Mouse (Mus musculus) G1E (cell line): ENCODE measurements around the gene Runx2. TPM values are rescaled to one million over a fixed set of nuclear protein-coding genes. Genes with fewer than 3 reads are reported as not detected.

Experiments
- ATAC-seq: 2 replicates; pipeline ENCODE4 v1.8.0; 2016; ENCODE audit warnings: mild to moderate bottlenecking; ENCODE audit not compliant: insufficient number of reproducible peaks, poor library complexity, low FRiP score, severe bottlenecking; ENCODE audit errors: extremely low read depth
- DNase-seq: peaks from one replicate; pipeline ENCODE4 v3.0.0; 2012; ENCODE audit warnings: low spot score
- H3K27me3 ChIP-seq: 2 replicates; pipeline ENCODE4 v1.6.1; 2012; ENCODE audit warnings: mild to moderate bottlenecking, low read length, inconsistent platforms; ENCODE audit not compliant: insufficient read depth
- H3K36me3 ChIP-seq: replicated peaks from 2 replicates; pipeline ENCODE3; 2012; ENCODE audit warnings: mild to moderate bottlenecking, inconsistent platforms
- H3K4me1 ChIP-seq: 2 replicates; pipeline ENCODE4 v1.6.1; 2012; ENCODE audit warnings: low read depth, low read length, inconsistent platforms, mixed read lengths; ENCODE audit not compliant: insufficient read depth
- H3K4me3 ChIP-seq: 2 replicates; pipeline ENCODE4 v1.5.1; 2012; ENCODE audit warnings: low read depth, mild to moderate bottlenecking, inconsistent platforms, low read length, moderate library complexity, mixed read lengths
- H3K9me3 ChIP-seq: replicated peaks from 2 replicates; pipeline ENCODE4 v1.6.1; 2012; ENCODE audit warnings: inconsistent platforms
- CTCF ChIP-seq: IDR thresholded peaks from 2 replicates; pipeline ENCODE4 v1.5.1; 2012; ENCODE audit warnings: low read depth, low read length, inconsistent platforms, mixed read lengths
- GATA1 ChIP-seq: IDR thresholded peaks from 2 replicates; pipeline ENCODE4 v1.6.1; 2012; ENCODE audit warnings: borderline replicate concordance, low read length, inconsistent platforms, mixed read lengths
- GATA2 ChIP-seq: IDR thresholded peaks from 2 replicates; pipeline ENCODE4 v1.6.1; 2012; ENCODE audit warnings: low read depth, low read length, inconsistent platforms, borderline replicate concordance
- POLR2AphosphoS5 ChIP-seq: IDR thresholded peaks from 2 replicates; pipeline ENCODE4 v1.6.1; 2012; ENCODE audit warnings: low read depth, low read length, inconsistent platforms; ENCODE audit not compliant: insufficient replicate concordance
- TAL1 ChIP-seq: conservative IDR thresholded peaks from 2 replicates; pipeline ENCODE4 v1.6.1; 2012; ENCODE audit warnings: low read depth, low read length, inconsistent platforms, mixed read lengths
- polyA plus RNA-seq: library from polyadenylated mRNA; stranded (reverse); fragments of >175 nt; gene quantifications from 2 replicates; pipeline ENCODE4 v1.2.3, GENCODE M21; 2012
- total RNA-seq, 2 experiments: library from RNA; stranded (forward) in 1 of 2; stranded (reverse) in 1 of 2; fragments of 200-1000 nt in 1 of 2; fragments of >200 nt in 1 of 2; fragmentation: Nextera tagmentation in 1 of 2; gene quantifications; 2 replicates each; pipeline ENCODE4 v1.2.3; 2014 to 2017

Runx2 gene
- total and polyA plus RNA-seq, 3 experiments = 0.05 to 2.0 (median 0.05) TPM

- Histone ChIP-seq H3K9me3 (peaks cover 57% of the 10 kb centered on the region), H3K27me3 (no peaks in the 10 kb centered on the region), H3K36me3 (no peaks in the 10 kb centered on the region), H3K4me1 (no peaks in the 10 kb centered on the region), H3K4me3 (no peak overlapping the region)
- TF ChIP-seq TAL1 = no peak
- no peak for TF ChIP-seq GATA2
- no peak for TF ChIP-seq POLR2AphosphoS5
- no peak for TF ChIP-seq GATA1
- TF ChIP-seq CTCF = no peak
- DNase-seq (no peak), ATAC-seq (no peak)
These were observed 191.3 kb downstream of the Runx2 start for GRCm38 (mm10) chr17:44623271-44623670.

DNA sequence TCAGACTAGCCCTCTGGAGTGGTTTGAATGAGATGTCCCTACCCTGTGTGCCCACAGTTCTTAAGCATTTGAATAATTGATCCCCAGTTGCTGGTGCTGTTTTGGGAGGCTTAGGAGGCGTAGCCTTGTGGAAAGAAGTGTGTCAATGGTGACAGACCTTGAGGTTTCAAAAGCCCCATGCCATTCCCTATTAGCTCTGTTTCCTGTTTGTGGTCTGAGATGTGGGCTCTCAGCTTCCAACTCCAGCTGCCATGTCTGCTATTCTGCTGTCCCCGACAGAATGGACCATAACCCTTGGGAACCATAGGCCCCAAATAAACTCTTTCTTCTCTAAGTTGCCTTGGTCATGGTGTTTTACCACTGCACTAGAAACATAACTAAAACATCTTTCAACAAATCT is 194.1 kb downstream of the Runx2 start:
- no peaks in the 10 kb centered on the region for H3K4me1 ChIP-seq
- DNase-seq (no peak), ATAC-seq (no peak)
- H3K36me3 ChIP-seq = no peaks in the 10 kb centered on the region
- H3K27me3 ChIP-seq = no peaks in the 10 kb centered on the region
- H3K4me3 ChIP-seq = no peak overlapping the region
- peaks cover 51% of the 10 kb centered on the region for H3K9me3 ChIP-seq
- TF ChIP-seq CTCF = no peak
- no peak for TF ChIP-seq GATA2
- TF ChIP-seq POLR2AphosphoS5 = no peak
- TF ChIP-seq TAL1 = no peak
- no peak for TF ChIP-seq GATA1

DNA sequence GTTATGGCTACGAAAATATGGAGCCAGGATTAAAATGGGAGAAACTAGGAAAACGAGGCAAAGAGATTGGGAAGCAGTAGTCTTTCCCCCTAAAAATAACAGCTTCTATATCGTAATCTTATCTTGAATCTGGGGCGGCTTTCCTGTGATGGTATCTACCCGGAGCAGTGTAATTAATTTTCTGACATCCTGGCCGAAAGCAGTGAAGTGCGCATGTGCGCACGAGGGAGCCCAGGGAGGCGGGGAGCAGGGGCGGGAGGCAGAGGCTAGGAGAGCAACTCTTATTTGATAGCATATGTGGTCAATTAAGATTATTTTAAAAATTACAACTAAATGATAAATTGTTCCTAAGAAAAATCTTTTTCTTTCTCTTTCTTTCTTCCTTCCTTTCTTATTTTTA is 195.9 kb downstream of the Runx2 start:
- DNase-seq (no peak), ATAC-seq (no peak)
- no peaks in the 10 kb centered on the region for H3K27me3 ChIP-seq
- H3K36me3 ChIP-seq = no peaks in the 10 kb centered on the region
- H3K4me3 ChIP-seq = no peak overlapping the region
- peaks cover 54% of the 10 kb centered on the region for H3K9me3 ChIP-seq
- TF ChIP-seq TAL1 = no peak
- TF ChIP-seq POLR2AphosphoS5 = no peak
- no peak for TF ChIP-seq GATA1
- H3K4me1 ChIP-seq = no peaks in the 10 kb centered on the region

DNA sequence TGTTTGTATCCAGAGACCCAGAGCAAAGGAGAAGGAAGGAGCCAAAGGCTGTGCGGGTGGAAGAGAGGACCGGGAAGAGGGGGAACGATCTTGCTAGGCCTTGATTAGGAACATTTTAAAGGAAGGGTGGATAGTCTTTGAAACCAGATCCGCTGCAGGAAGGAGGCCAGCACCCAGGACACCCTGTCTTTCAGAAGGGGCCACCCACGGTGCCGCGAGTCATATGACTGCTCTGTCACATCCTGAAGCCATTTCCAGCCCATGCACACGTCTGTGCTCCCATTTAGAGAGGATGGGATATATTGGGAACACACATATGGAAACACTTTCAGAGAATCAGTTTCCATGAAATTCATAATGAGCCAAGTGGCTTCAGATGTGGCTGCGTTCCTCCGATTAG is 196.4 kb downstream of the Runx2 start:
- Histone ChIP-seq H3K27me3 (no peaks in the 10 kb centered on the region), H3K4me1 (no peaks in the 10 kb centered on the region), H3K4me3 (no peak overlapping the region), H3K36me3 (no peaks in the 10 kb centered on the region), H3K9me3 (peaks cover 58% of the 10 kb centered on the region)
- DNase-seq = no peak
- no peak for ATAC-seq
- no peak for TF ChIP-seq GATA1
- TF ChIP-seq TAL1 = no peak

- DNase-seq (no peak), ATAC-seq (no peak)
- no peak overlapping the region for H3K4me3 ChIP-seq
- peaks cover 55% of the 10 kb centered on the region for H3K9me3 ChIP-seq
- no peaks in the 10 kb centered on the region for H3K36me3 ChIP-seq
- H3K27me3 ChIP-seq = no peaks in the 10 kb centered on the region
- no peaks in the 10 kb centered on the region for H3K4me1 ChIP-seq
- no peak for TF ChIP-seq TAL1
- no peak for TF ChIP-seq POLR2AphosphoS5
- TF ChIP-seq CTCF = no peak
- no peak for TF ChIP-seq GATA2
- TF ChIP-seq GATA1 = no peak
These were observed 196.9 kb downstream of the Runx2 start for GRCm38 (mm10) chr17:44617741-44618140.

DNA sequence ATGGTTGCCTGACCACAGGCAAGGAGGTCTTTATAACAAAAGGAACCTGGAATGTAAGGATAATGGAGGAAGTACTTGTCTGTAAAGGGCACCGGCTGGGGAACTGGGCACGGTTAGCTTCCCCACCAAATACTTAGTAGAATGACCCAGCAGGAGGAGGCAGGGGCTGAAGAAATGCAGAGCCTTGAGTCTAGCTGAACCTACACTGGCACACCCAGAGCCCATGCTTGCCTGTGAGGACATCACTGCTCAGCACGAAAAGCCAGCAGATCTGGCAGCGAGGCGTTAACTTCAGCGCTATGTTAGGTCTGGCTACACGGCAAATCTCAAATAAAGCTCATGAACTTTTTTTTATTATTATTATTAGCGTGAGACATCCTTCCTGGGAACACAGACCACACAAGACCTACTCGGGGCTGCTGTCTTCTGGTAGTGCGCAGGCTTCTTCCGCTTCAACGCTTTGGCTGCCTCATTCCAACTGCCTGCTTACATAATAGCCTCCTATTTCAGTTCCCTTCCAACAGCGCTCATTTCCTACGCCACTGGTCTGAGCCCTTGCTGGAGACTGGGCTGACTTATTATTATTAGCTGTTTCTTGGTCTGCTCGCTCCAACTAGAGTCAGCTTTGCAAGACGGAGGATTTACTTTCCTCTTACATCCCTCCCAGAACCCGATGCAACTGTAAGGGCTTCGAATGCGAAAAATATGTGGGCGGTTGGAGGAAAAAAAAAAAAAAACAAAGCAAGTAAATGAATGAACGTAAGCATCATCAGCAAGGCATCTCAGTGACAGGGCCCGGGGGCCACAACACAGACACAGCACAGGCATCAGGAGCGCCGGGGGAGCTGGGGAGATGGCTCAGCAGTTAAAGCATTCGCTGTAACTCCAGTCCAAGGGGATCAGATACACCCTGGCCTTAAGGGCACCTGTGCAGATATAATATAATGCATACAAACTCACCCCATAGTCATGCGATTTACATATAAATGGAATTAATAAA is 200.6 kb downstream of the Runx2 start:
- no peaks in the 10 kb centered on the region for H3K4me1 ChIP-seq
- TF ChIP-seq GATA1 (no peak), POLR2AphosphoS5 (no peak), TAL1 (no peak), GATA2 (no peak), CTCF (no peak)
- no peaks in the 10 kb centered on the region for H3K27me3 ChIP-seq
- no peak overlapping the region for H3K4me3 ChIP-seq
- peaks cover 46% of the 10 kb centered on the region for H3K9me3 ChIP-seq
- DNase-seq (no peak), ATAC-seq (no peak)
- H3K36me3 ChIP-seq = no peaks in the 10 kb centered on the region

- TF ChIP-seq GATA1 = no peak
- no peak for TF ChIP-seq POLR2AphosphoS5
- no peak for TF ChIP-seq GATA2
- no peak for TF ChIP-seq CTCF
- no peak for TF ChIP-seq TAL1
- H3K4me1 ChIP-seq = no peaks in the 10 kb centered on the region
- no peaks in the 10 kb centered on the region for H3K36me3 ChIP-seq
- no peak for ATAC-seq
- peaks cover 47% of the 10 kb centered on the region for H3K9me3 ChIP-seq
- H3K27me3 ChIP-seq = no peaks in the 10 kb centered on the region
- H3K4me3 ChIP-seq = no peak overlapping the region
- DNase-seq = no peak
These were observed 202.0 kb downstream of the Runx2 start for GRCm38 (mm10) chr17:44612641-44613040.
